Mouse (Mus musculus) hindbrain, embryonic 16.5 days (tissue): Measurements from ENCODE around the gene Pla2g4b. TPM values are rescaled to one million over a fixed set of nuclear protein-coding genes. Genes with fewer than 3 reads are reported as not detected.

Source experiments
- ATAC-seq: fragments of 200-750 bp; cut with Nextera tagmentation; 2 replicates; pipeline ENCODE4 v1.8.0; 2017; ENCODE audit warnings: moderate TSS enrichment, moderate library complexity
- H3K27ac ChIP-seq: fragments of 300-500 bp; sonication (generic); 2 replicates; pipeline ENCODE4 v1.5.1; 2014; ENCODE audit warnings: low read depth, mild to moderate bottlenecking, control low read depth, low read length, moderate library complexity
- H3K27me3 ChIP-seq: fragments of 300-500 bp; sonication (generic); replicated peaks from 2 replicates; pipeline ENCODE4 v1.6.1; 2014; ENCODE audit warnings: low read length; ENCODE audit not compliant: control insufficient read depth, insufficient read depth
- H3K36me3 ChIP-seq: fragments of 300-500 bp; sonication (generic); 2 replicates; pipeline ENCODE4 v1.6.1; 2014; ENCODE audit warnings: mild to moderate bottlenecking, low read length, moderate library complexity, mixed read lengths; ENCODE audit not compliant: control insufficient read depth, insufficient read depth
- H3K4me1 ChIP-seq: fragments of 300-500 bp; sonication (generic); 2 replicates; pipeline ENCODE4 v1.6.1; 2014; ENCODE audit warnings: low read depth, low read length; ENCODE audit not compliant: control insufficient read depth, insufficient read depth
- H3K4me2 ChIP-seq: fragments of 300-500 bp; sonication (generic); 2 replicates; pipeline ENCODE4 v1.6.1; 2014; ENCODE audit warnings: mild to moderate bottlenecking, low read length, control low read depth, moderate library complexity
- H3K4me3 ChIP-seq: fragments of 300-500 bp; sonication (generic); 2 replicates; pipeline ENCODE4 v1.5.1; 2014; ENCODE audit warnings: mild to moderate bottlenecking, low read length, control low read depth, moderate library complexity
- H3K9ac ChIP-seq: fragments of 300-500 bp; sonication (generic); 2 replicates; pipeline ENCODE4 v1.6.1; 2014; ENCODE audit warnings: low read depth, mild to moderate bottlenecking, control low read depth, low read length, moderate library complexity
- H3K9me3 ChIP-seq: fragments of 300-500 bp; sonication (generic); 2 replicates; pipeline ENCODE4 v1.6.1; 2014; ENCODE audit warnings: mild to moderate bottlenecking, low read length, moderate library complexity; ENCODE audit not compliant: control insufficient read depth
- WGBS: fragments of 180-500 bp; shearing (Covaris S2); extraction: QIAGEN DNeasy Blood & Tissue Kit; methylation state at CpG from one replicate; pipeline ENCODE4 v1.1.7; 2014; 5-methylcytosine and 5-hydroxymethylcytosine counted together
- polyA plus RNA-seq: library from polyadenylated mRNA; unstranded; fragments of >200 nt; fragmentation: Nextera tagmentation; extraction: Ambion mirVana; gene quantifications from 2 replicates; pipeline ENCODE4 v1.2.1, GENCODE M21; 2015

The Pla2g4b gene
- polyA plus RNA-seq: 1.9 and 4.0 TPM in 2 replicates

DNA sequence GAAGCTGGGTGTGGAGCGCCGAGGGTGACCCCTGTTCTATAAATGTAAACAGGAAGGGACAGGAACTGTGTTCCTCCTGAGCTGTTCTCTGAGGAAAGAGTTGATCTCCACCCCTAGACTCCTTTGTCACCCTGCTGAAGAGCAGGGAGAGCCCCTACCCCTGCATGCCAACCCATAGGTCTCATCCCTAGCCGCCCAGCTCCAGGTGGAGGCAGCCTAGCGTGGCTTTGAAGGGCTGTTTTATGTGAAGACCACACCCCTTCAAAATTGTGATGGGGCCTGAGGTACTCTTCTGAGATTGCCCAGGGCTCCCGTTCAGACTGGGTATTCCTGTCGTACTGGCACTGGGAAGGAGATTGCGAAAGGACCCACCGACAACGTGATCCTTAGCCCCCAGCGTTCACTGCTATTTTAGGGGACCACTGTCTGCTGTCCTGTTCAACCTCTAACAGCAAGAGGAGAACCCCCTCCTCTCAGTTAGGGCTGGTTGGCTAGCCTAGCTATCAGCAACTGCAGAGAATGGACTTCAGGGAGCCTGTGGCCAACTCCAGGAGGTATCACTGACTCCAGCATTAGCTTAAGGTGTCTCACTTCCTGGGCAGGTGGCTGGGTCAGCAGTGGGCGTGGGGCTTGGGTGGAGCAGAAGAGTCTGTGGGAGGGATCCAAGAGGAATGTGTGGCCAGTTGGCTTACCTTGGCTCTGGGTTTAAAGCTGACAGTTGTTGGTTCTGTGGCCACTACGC is at the start of gene Pla2g4b:
TSS of gene Pla2g4b (plus strand) at position 692 of the 742 bp plus-strand sequence.
- H3K36me3 ChIP-seq: peaks cover 14% of the 10 kb centered on the region
- H3K9ac ChIP-seq: no peak within 1 kb of the TSS
- no peaks in the 10 kb centered on the region for H3K9me3 ChIP-seq
- no peak within 1 kb of the TSS for H3K4me2 ChIP-seq
- peaks cover 9% of the 10 kb centered on the region for H3K4me1 ChIP-seq
- ATAC-seq: no peak
- no peaks in the 10 kb centered on the region for H3K27me3 ChIP-seq
- H3K4me3 ChIP-seq: no peak within 1 kb of the TSS
- 93% methylated on average over 12 of the region's 12 CpGs for WGBS
- H3K27ac ChIP-seq: no peak within 1 kb of the TSS

- no peaks in the 10 kb centered on the region for H3K9me3 ChIP-seq
- H3K4me3 ChIP-seq: no peak overlapping the region
- no peak for ATAC-seq
- H3K9ac ChIP-seq: no peak overlapping the region
- H3K36me3 ChIP-seq: no peaks in the 10 kb centered on the region
- H3K27ac ChIP-seq: no peak overlapping the region
- H3K4me1 ChIP-seq: no peaks in the 10 kb centered on the region
- H3K27me3 ChIP-seq: no peaks in the 10 kb centered on the region
- WGBS: 64% methylated on average over 8 of the region's 8 CpGs
- H3K4me2 ChIP-seq: no peak overlapping the region
These were observed 47.3 kb upstream of the Pla2g4b start for GRCm38 (mm10) chr2:119985871-119986270.

- WGBS: 59% methylated on average over 6 of the region's 6 CpGs
- H3K9ac ChIP-seq: no peak overlapping the region
- no peak overlapping the region for H3K4me2 ChIP-seq
- no peak for ATAC-seq
- H3K27ac ChIP-seq: no peak overlapping the region
- no peaks in the 10 kb centered on the region for H3K36me3 ChIP-seq
- H3K9me3 ChIP-seq: no peaks in the 10 kb centered on the region
- H3K4me1 ChIP-seq: no peaks in the 10 kb centered on the region
- no peaks in the 10 kb centered on the region for H3K27me3 ChIP-seq
- H3K4me3 ChIP-seq: no peak overlapping the region
These were observed 46.8 kb upstream of the Pla2g4b start for GRCm38 (mm10) chr2:119986369-119986768.

DNA sequence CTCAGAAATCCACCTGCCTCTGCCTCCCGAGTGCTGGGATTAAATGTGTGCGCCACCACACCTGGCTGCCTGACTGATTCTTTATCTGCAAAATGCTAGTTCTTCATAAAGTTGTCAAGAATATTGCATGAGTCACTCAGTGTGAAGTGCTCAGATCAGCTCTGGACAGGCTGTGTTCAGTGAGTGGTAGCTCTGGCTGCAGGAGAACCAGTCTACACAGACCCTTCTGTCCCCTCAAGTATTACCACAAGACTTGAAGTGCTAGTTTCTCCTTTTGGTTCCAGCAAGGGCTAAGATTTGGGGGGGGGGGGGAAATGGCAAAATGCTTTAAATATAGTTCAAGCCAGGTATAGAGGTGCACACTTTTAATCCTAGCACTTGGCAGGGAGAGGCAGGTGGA is 45.8 kb upstream of the Pla2g4b start:
- 95% methylated on average over 2 of the region's 2 CpGs for WGBS

GRCm38 (mm10) chr2:119988952-119989351 is 44.3 kb upstream of the Pla2g4b start:
- Histone ChIP-seq H3K36me3 (no peaks in the 10 kb centered on the region), H3K27me3 (no peaks in the 10 kb centered on the region), H3K9ac (no peak overlapping the region), H3K4me3 (no peak overlapping the region), H3K4me1 (no peaks in the 10 kb centered on the region), H3K27ac (no peak overlapping the region), H3K4me2 (no peak overlapping the region), H3K9me3 (no peaks in the 10 kb centered on the region)
- no peak for ATAC-seq
- WGBS: 95% methylated on average over 4 of the region's 4 CpGs

More for the DNA sequence above, 45.8 kb upstream of the Pla2g4b start:
- Histone ChIP-seq H3K27ac (no peak overlapping the region), H3K4me2 (no peak overlapping the region), H3K9ac (no peak overlapping the region), H3K36me3 (no peaks in the 10 kb centered on the region), H3K4me1 (no peaks in the 10 kb centered on the region), H3K27me3 (no peaks in the 10 kb centered on the region), H3K9me3 (no peaks in the 10 kb centered on the region), H3K4me3 (no peak overlapping the region)
- no peak for ATAC-seq

DNA sequence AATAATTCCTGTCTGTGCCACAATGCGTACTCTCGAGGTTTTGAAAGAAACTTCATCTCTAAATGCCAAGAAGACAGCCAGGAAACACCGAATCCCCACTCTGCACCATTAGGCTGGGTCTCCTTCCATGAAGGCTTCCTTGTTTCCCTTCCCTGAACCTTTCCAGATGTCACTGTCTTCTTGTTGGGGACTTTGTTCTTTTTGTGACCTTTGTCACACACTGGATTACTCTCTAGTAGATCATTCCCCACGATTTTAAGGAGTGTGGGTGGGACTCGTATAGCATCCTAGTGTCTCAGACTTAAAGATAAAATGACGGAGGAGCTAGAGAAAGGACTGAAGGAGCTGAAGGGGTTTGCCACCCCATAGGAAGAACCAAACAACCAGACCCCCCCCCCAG is 42.3 kb upstream of the Pla2g4b start:
- H3K4me2 ChIP-seq: no peak overlapping the region
- no peak for ATAC-seq

GRCm38 (mm10) chr2:119992349-119992748 is 40.9 kb upstream of the Pla2g4b start:
- Histone ChIP-seq H3K27ac (no peak overlapping the region), H3K9me3 (no peaks in the 10 kb centered on the region), H3K4me1 (peaks cover 4% of the 10 kb centered on the region), H3K4me3 (no peak overlapping the region), H3K4me2 (no peak overlapping the region), H3K9ac (no peak overlapping the region), H3K27me3 (no peaks in the 10 kb centered on the region), H3K36me3 (no peaks in the 10 kb centered on the region)
- no peak for ATAC-seq
- 85% methylated on average over 2 of the region's 2 CpGs for WGBS

More for the DNA sequence above, 42.3 kb upstream of the Pla2g4b start:
- Histone ChIP-seq H3K4me3 (no peak overlapping the region), H3K4me1 (peaks cover 4% of the 10 kb centered on the region), H3K9ac (no peak overlapping the region), H3K36me3 (no peaks in the 10 kb centered on the region), H3K9me3 (no peaks in the 10 kb centered on the region), H3K27ac (no peak overlapping the region), H3K27me3 (no peaks in the 10 kb centered on the region)
- WGBS: 87% methylated on average over 6 of the region's 6 CpGs

- ATAC-seq: no peak
- 44% methylated on average over 2 of the region's 2 CpGs for WGBS
These were observed 39.7 kb upstream of the Pla2g4b start for GRCm38 (mm10) chr2:119993515-119993914.

DNA sequence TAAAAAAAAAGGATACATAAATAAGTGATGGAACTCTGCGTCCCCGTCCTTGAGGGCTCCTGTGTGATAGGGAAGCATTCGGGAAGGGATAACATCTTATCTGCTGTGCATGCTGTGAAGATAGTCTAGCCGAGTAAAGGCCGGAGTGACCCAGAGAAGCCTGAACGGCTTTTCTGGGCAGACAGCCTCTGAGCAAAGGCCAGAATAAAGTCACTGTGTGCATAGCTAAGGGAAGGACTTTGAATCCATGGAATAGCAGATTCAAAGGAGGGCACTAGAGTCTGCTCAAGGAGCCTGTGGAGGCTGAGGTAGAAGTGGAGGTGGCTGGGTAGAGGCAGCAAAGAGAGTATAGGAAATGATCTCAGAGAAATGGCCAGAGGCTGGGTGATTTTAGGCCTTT is 38.4 kb upstream of the Pla2g4b start:
- ATAC-seq: no peak

More at GRCm38 (mm10) chr2:119993515-119993914, 39.7 kb upstream of the Pla2g4b start:
- H3K4me3 ChIP-seq: no peak overlapping the region
- no peaks in the 10 kb centered on the region for H3K9me3 ChIP-seq
- H3K4me1 ChIP-seq: peaks cover 4% of the 10 kb centered on the region
- H3K36me3 ChIP-seq: no peaks in the 10 kb centered on the region
- H3K27me3 ChIP-seq: no peaks in the 10 kb centered on the region
- no peak overlapping the region for H3K9ac ChIP-seq
- no peak overlapping the region for H3K4me2 ChIP-seq
- no peak overlapping the region for H3K27ac ChIP-seq

More for the DNA sequence above, 38.4 kb upstream of the Pla2g4b start:
- no peak overlapping the region for H3K9ac ChIP-seq
- 0 out of 2 replicates have a peak, but pooled peaks cover 2% of the 10 kb centered on the region for H3K36me3 ChIP-seq
- H3K4me2 ChIP-seq: no peak overlapping the region
- 86% methylated on average over 6 of the region's 6 CpGs for WGBS
- no peak overlapping the region for H3K4me3 ChIP-seq
- H3K4me1 ChIP-seq: peaks cover 4% of the 10 kb centered on the region
- H3K9me3 ChIP-seq: no peaks in the 10 kb centered on the region
- H3K27me3 ChIP-seq: no peaks in the 10 kb centered on the region
- H3K27ac ChIP-seq: peak overlapping the region; percentile 72; the same call in 1 of the 2 replicates
